Mouse (Mus musculus): ENCODE data around the gene Ikzf1.

DNA sequence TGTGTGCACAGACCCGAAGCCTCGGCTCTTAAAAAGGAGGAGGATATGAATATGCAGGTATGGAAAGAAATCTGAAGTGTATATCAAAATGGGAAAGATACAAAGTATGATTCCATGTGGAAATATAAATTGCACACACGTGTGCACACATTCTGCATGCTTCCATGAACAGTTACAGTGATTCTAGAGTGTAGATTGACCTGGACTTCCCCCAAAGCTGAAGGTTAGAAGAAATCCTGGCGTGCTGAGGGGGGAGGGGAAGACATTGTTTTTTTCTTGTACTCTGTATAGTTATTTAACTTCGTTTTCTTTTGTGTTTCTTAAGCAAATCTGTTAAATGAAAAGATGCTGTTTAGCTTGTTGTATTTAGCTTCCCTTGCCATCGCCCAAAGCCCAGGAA, 16.6 kb downstream of the Ikzf1 start:
- TF ChIP-seq POLR2A (IDR thresholded peaks at IDR 0.05; ENCODE audit: extremely low read depth, insufficient read depth, low read length) (no peak), CTCF (IDR thresholded peaks at IDR 0.05; ENCODE audit: low read depth, low read length) (no peak)

Measured in liver, adult 2 months (tissue).